Mouse (Mus musculus): ENCODE measurements at regions not wholly inside any gene's neighbourhood (a gene's known extent, or its start where the extent isn't known, plus 50 kb on each side); places are given as distances from the start of the nearest gene placed in this dataset.
"Not testable (repeated sequence)": the region's sequence is repeated elsewhere in the genome, so short reads cannot be mapped to it uniquely, and the experiment has no call there.

DNA sequence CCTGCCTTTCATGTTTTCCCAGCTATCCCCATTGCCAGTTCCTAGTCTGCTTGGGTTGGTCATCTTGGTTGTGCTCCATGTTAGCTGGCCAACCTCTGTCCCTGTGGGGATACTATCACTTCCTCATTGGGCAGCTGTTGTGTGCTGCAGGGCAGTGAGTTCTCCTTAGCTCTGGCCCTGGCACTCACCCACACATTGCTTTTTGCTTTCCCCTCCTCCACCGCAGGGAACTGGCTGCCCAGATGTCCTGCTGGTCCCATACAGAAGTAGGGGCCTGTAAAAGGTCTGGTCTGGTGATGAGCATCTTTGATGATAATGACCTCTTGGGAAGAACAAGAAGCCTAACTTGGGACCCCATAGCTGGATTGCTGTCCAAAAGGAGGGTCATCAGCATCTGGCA, 308.2 kb upstream of the Gm21863 start:
- intact Hi-C loops (cut with DNase I) = not testable (repeated sequence)
- peak in 1 of 2 experiments; percentile 0 for DNase-seq

DNA sequence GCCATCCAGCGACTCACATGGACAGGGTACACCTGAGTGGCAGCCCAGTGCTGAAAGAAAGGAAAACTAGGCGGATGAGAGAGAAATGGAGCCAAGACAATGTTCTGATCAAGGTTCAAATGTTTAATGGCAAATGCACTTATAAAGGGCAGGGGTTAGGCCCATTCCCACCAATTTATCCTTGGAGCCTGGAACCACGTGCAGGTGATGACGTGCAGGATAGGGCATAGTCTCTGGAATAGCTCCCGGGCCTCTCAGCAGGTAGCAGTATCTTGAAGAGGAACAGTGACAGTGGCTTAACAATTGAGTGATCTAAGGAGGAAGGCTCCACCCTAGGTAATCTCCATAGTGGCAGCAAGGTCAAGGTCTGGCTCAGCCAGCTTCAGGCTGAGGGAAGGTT, 285.8 kb upstream of the Gm21863 start:
- intact Hi-C loops (cut with DNase I); DNase-seq: not testable (repeated sequence)

DNA sequence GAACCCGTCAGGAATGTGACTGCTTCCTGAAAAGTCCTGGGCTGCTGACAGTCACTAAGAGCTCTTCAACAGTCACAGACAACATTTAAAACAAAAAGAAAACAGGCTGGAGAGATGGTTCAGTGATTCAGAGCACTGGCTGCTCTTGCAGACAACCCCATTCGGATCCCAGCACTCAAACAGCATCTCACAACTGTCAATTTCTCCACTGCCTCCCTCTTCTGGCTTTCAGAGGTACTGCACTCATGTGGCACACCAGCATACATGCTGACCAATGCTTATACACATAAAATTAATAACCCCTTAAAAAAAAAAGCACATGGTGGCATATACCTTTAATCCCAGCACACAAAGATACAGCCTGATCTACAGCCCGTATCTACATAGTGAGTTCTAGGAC, 283.7 kb upstream of the Gm21863 start:
- intact Hi-C loops (cut with DNase I); DNase-seq: not testable (repeated sequence)
